Mouse (Mus musculus): Measurements from ENCODE around the gene Plaur.
"Not testable (repeated sequence)": the region's sequence is repeated elsewhere in the genome, so short reads cannot be mapped to it uniquely, and the experiment has no call there.

The Plaur gene

DNA sequence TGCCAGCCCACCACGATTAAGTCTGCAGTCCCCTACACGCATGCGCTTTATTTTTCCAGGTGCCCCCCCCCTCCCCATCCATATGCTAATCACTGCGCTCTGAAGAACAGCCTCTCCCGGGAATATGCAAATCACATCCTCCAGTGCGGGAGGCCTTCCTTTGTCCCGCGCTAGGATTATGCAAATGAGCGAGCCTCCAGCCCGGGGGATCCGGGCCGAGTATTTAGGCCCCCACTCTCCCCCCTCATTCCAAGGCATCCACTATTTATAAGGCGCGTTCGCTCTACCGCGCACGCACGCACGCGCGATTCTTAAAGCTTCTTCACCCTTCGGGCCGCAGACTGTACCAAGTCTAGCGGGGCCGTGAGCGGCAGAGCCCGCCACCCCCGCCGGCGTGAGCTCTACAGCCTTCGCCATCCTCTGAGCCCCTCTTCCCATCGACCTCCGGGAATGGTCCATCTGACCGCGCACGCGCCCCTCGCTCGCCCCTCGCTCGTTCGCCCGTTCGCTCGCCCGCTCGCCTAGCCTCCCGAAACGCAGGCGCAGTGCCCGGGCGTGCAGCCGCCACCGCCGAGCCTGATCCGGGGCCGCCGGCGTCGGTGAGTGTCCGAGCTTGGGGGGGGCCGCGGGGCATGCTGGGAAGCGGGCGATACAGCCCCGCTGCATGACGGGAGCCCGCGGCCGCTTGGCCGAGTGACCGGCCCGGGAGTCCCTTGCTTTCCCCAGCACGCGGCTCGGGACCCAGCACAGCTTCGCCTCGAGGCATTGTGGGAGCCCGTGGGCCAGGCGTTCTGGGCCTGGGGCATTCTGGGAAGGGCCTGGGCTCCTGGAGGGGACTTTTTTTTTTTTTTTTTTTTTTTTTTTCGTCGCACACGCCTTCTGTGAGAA is 44.8 kb downstream of the Plaur start, which contains the start of gene Zfp428:
Gene Zfp428, plus strand, starts transcription at position 169 of the 888 bp plus-strand sequence.
- peak; percentile 67 for DNase-seq (ENCODE audit: extremely low spot score, low read depth, low spot score)

DNA sequence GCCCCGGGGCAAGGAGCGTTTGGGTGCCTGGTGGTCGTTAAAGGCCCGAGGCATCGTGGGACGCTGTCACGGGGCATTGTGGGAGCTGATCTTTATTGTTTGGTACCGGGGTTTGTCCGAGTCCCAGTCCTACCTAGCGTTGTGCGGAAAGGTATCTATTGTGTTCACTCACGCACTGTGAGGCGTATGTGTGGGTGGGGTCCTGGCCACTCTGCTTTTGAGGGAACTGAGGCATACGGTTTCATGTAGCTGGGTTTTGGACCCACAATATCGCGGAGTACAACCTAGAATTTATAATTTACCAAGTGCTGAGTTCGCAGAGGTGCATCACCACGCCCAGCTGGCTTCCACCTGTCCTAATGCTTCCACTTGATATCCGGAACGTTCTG is 45.4 kb downstream of the Plaur start:
- no peak for DNase-seq (ENCODE audit: extremely low spot score, low read depth, low spot score)

DNA sequence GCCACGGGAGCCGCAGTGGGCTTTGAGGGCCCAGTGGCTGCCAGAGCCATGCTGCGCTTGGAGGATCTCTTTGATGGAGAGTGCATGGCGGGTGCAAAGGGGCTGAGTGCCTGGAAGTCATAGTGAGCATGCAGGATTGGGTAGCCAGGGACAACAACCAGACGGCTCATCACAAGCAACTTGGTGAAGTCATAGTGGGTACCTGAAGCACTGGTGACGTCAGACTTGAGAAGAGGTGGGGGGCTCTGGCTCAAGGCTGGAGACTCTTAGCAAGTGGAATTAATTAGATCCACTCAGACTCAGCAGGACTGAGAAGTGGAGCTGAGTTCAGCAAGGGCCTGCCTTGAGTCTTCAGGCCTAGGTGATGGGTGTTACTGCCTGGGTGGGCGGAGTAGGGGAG is 50.1 kb downstream of the Plaur start, which contains the start of gene AC161166.1:
Gene AC161166.1, minus strand, starts transcription at position 101 of the 400 bp plus-strand sequence.
- no peak for DNase-seq (ENCODE audit: extremely low spot score, low read depth, low spot score)

DNA sequence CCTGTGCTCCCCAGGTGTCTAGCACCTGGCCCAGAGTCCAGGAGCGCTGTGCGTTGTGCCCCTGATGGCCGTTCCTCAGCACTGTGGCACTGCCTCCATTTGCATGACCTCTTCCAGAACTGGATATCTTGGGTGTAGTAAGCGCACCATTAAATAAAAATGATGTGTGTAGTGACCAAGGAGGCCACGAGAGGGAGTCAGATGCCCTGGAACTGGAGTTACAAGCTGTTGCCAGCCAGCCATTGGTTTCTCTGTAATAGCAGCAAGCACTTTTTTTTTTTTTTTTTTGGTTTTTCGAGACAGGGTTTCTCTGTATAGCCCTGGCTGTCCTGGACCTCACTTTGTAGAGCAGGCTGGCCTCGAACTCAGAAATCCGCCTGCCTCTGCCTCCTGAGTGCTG is 54.0 kb downstream of the Plaur start:
- DNase-seq (ENCODE audit: extremely low spot score, low read depth, low spot score): not testable (repeated sequence)

DNA sequence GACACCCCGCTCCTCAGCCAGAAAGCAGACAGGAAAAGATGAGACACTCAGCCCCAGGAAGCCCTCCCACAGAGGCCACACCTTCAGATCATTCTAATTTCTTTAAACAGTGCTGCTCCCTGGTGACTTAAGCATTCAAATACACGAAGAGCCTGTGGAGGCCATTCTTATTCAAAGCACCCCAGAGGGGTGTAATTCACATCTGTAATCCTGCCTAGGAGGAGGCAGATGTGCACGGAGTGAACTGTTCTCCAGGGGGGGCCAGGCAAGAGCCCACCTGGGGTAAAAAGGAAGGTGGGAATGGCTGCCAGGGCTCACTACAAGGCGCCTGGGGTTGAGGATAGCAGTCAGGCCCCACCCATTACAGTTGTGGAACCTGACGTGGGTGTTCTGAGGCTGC is 54.8 kb downstream of the Plaur start:
- no peak for DNase-seq (ENCODE audit: extremely low spot score, low read depth, low spot score)

DNA sequence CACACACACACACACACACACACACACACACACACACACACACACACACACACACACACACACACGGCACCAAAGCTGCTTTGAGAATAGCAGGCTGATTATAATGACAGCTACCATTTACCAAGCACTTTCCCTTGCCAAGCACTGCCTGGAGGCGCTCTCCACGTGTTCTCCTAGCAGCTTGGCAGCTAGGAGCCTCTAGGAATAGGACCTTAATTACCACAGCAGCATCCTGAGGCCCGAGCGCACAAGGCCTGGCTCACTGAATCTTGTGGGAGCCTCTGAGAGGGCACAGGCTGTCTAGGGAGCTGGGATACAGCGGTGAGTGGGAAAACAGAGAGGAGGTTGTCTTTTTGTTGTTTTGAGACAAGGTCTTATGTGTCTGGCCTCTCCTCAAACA is 55.4 kb downstream of the Plaur start:
- no peak for DNase-seq (ENCODE audit: extremely low spot score, low read depth, low spot score)

DNA sequence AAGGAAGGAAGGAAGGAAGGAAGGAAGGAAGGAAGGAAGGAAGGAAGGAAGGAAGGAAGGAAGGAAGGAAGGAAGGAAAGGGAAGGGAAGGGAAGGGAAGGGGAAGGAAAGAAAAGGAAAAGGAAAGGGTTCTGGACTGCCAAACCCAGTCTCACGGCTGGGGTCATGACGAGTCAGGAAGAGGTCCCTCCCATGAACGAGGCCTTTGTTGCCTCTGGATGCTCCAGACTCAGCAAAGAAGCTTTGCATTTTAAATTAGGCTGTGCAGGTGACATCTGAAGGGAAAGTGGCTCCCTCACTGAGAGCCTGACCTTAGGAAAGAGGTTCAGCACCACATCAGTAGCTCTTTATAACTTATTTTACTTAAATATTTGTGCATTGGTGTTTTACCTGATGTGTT is 56.8 kb downstream of the Plaur start:
- DNase-seq (ENCODE audit: extremely low spot score, low read depth, low spot score): no peak

DNA sequence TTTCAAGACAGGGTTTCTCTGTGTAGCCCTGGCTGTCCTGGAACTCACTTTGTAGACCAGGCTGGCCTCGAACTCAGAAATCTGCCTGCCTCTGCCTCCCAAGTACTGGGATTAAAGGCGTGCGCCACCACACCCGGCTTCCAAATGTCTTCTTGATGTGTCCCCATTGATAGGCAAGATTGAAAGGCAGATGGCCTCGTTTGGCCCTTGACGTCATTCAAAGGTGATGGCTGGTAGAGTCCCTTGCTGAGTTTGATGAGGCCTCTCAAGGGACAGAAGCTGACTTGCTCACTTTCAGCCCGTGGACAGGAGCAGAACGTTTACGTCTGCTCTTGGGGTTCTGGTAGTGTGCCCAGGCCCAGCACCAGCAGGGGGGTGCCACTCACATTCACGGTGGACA is 57.8 kb downstream of the Plaur start:
- DNase-seq (ENCODE audit: extremely low spot score, low read depth, low spot score): not testable (repeated sequence)

DNA sequence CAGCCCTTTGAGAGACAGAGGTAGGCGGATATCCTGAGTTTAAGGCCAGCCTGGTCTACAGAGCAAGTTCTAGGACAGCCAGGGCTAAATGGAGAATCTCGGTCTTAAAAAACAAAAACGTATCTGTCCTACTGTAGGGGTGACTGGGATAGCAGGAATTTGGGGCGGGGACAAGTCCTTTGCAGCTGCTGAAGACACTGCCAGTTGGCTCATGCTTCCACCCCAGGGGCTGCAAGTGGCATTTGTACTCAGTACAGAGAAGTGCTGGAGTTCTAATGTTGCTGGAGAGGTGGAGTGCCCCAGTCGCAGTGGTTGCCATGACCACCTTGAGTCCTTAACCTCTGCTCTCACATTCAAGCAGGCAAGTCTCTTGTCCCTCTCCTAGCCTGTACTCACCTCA is 60.5 kb downstream of the Plaur start:
- no peak for DNase-seq (ENCODE audit: extremely low spot score, low read depth, low spot score)

DNA sequence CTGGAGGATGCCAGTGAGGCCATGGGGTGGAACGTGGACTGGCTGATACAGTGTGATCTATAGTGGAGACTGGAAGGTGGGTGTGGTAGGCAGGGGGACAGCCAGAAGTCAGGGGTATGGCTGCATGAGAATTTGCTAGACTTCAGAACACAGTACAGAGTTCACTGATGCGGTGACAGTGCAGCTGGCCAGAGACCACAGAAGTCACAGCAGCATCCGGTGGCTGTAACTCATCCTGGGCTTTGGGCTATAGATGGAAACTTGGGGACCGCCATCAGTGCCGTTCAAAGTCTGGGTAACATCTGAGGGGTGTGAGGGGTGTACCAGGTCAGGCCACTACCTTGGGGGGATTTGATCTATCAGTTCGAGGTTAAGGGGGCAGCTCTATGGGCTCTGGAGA is 61.4 kb downstream of the Plaur start:
- DNase-seq (ENCODE audit: extremely low spot score, low read depth, low spot score): no peak

DNA sequence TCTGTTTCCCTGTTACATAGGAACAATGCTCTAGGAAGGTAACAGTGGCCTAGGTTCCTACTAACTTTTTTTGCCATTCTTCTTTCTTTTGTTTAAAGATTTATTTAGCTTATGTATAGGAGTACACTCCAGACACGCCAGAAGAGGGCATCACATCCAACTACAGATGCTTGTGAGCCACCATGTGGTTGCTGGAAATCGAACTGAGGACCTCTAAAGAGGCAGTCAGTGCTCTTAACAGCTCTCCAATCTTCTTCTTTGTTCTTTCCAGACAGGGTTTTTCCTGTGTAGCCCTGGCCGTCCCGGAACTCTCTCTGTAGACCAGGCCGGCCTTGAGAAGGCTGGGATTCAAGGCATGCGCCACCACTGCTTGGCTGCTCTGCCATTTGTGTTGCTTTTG is 62.7 kb downstream of the Plaur start:
- no peak for DNase-seq (ENCODE audit: extremely low spot score, low read depth, low spot score)

Data from hindlimb bud, embryonic 11.5 days (tissue).